Mouse (Mus musculus) brown adipose tissue, adult 24 weeks (tissue): ENCODE measurements around the gene Tbl1xr1. TPM values are rescaled to one million over a fixed set of nuclear protein-coding genes. Genes with fewer than 3 reads are reported as not detected.
A peak's percentile ranks its signal among the peaks of the same experiment; 100 is the strongest.

Experiments
- H3K27ac ChIP-seq: fragments of 200-500 bp; replicated peaks from 2 replicates; pipeline ENCODE4 v1.5.1; 2012; ENCODE audit warnings: low read depth, mild to moderate bottlenecking, low read length
- H3K4me1 ChIP-seq: fragments of 200-500 bp; 2 replicates; pipeline ENCODE4 v1.6.1; 2012; ENCODE audit warnings: low read length, mixed read lengths; ENCODE audit not compliant: control insufficient read depth, insufficient read depth, insufficient read length
- H3K4me3 ChIP-seq: fragments of 200-500 bp; 2 replicates; pipeline ENCODE4 v1.5.1; 2012; ENCODE audit warnings: low read depth, mild to moderate bottlenecking, low read length, moderate library complexity; ENCODE audit not compliant: insufficient read depth
- polyA plus RNA-seq: library from polyadenylated mRNA; stranded (reverse); fragments of >200 nt; gene quantifications from 2 replicates; pipeline ENCODE4 v1.2.4, GENCODE M21; 2012; ENCODE audit not compliant: missing spikeins, insufficient read depth, insufficient read length

Tbl1xr1 gene
- polyA plus RNA-seq, 1 experiment: 21.8 TPM

DNA sequence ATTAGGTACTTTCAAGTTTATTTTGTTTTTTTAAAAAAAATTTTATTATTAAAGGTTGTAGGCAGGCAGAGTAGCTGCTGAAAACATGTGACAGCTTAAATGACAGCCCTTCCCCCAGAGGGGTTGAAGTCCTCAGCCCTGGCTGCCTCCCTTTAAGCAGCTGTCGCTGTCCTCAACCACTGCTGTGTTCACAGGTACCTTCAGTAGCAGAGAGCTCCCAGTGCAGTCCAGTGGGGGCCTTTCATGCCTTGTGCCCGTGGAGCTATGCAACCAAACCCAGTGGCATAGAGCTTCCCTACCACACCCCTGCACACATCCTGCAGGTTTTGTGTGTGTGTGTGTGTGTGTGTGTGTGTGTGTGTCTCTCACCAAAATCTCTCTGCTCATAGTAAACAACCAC, 38.8 kb downstream of the Tbl1xr1 start:
- H3K27ac ChIP-seq: no peak overlapping the region
- H3K4me1 ChIP-seq: 0 out of 2 replicates have a peak, but pooled peaks cover 3% of the 10 kb centered on the region
- H3K4me3 ChIP-seq: no peak overlapping the region

- H3K4me1 ChIP-seq: peaks cover 4% of the 10 kb centered on the region; the same call in 1 of the 2 replicates
- no peak overlapping the region for H3K27ac ChIP-seq
- H3K4me3 ChIP-seq: no peak overlapping the region
Observed at GRCm38 (mm10) chr3:22115678-22116077, 39.2 kb downstream of the Tbl1xr1 start.

- Histone ChIP-seq H3K4me3 (no peak overlapping the region), H3K27ac (no peak overlapping the region), H3K4me1 (peaks cover 6% of the 10 kb centered on the region; the same call in 1 of the 2 replicates)
Observed at GRCm38 (mm10) chr3:22116188-22116587, 39.7 kb downstream of the Tbl1xr1 start.

- Histone ChIP-seq H3K27ac (peak overlapping the region; percentile 46), H3K4me1 (peaks cover 25% of the 10 kb centered on the region), H3K4me3 (no peak overlapping the region)
Observed at GRCm38 (mm10) chr3:22121741-22122140, 45.3 kb downstream of the Tbl1xr1 start.

DNA sequence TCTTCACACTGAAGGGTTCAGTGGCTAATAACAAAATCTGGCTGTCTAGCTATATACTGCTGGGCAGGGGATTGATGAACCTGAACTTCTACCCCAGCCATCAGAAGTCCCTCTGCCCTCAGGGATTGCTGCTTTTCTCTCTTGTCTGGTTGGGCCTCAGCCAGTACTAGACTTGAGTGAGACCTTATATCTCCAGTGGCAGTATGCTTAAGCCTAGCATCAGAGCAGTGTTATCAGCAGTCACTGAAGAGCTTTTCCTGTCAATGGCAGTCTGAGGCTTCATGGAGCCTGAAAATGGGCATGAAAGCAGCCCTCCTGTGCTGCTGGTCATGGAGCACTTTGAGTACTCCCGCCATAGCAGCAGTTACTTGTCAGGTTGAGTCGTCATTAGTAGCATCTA, 46.7 kb downstream of the Tbl1xr1 start:
- Histone ChIP-seq H3K4me3 (no peak overlapping the region), H3K27ac (no peak overlapping the region), H3K4me1 (peaks cover 25% of the 10 kb centered on the region)

- Histone ChIP-seq H3K4me1 (peaks cover 21% of the 10 kb centered on the region), H3K27ac (0 out of 2 replicates have a peak overlapping the region, but pooled peaks have one; percentile 12), H3K4me3 (no peak overlapping the region)
Observed at GRCm38 (mm10) chr3:22126251-22126826, 49.9 kb downstream of the Tbl1xr1 start.

DNA sequence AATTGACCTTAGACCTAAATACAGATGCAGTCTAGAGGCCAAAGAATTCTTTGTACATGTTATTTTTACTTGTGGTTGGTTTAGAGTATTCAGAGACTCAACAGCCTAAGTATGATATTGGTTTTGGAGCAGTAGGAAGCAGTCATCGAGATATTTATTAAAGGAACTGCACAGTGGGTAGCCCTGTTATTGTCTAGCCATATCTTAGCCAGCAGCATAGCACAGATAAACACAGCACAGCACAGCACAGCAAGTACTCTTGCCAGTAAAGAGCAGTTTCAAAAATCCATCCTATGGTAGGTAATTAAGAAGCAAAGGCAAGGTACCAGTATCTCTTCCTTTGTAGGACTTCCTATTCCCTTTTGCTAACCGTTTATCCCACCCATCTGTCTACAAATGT, 54.8 kb downstream of the Tbl1xr1 start:
- Histone ChIP-seq H3K4me1 (peaks cover 3% of the 10 kb centered on the region; the same call in 1 of the 2 replicates), H3K4me3 (no peak overlapping the region), H3K27ac (no peak overlapping the region)

DNA sequence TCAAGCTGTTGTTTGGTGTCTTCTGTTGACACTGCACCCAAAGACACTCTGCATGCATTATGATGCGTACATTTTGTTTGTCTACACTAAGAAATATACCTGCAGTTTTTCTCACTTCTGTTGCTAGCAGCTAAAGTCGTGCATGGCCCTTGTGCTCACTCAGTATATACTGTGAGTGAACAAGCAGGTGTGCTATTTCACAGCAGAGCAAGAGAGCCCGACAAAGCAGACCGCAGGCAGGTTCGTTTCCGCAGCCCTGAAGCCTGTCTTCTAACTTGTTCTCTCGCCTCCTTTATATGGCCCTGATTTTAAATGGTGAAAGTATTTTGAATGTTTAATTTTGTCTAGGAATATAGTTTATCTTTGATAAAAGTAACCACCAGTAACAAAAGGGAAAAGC, 57.2 kb downstream of the Tbl1xr1 start:
- no peak overlapping the region for H3K27ac ChIP-seq
- no peaks in the 10 kb centered on the region for H3K4me1 ChIP-seq

DNA sequence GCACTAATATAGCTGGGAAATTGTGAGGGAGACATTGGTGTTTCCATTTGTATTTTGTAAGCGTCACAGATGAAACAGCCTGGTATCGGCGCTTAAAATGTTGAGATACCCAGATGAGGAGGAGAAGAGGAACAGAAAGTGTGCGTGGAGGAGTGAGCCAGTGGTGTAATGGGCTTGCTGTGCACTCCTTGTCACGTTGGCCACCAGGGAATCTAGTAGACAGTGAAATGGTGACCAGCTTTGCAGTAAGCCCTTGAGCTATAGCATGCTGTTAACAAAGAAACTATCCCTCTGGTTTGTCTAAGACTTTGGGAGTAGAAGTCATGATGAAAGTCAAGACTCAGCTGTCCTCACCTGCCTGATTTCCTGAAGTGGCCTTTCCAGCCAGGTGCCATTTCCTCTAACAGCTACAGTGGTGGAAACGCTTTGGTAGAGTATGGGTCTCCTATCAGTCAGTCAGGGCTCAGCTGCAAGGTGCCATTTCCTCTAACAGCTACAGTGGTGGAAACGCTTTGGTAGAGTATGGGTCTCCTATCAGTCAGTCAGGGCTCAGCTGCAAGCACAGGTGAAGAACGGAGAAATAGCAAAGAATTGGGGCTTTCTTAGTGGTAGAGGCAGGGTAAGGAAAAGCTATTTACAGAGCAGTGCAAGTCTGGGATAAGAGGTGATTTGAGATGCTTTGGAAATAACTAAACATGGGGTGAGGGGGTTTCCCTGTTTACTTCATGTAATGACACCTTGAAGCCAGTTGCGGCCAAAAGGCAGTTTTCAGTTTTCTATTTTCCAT, 61.5 kb downstream of the Tbl1xr1 start:
- H3K4me3 ChIP-seq: no peak overlapping the region
- no peak overlapping the region for H3K27ac ChIP-seq
- H3K4me1 ChIP-seq: peaks cover 9% of the 10 kb centered on the region; the same call in 1 of the 2 replicates

More for the DNA sequence above, 57.2 kb downstream of the Tbl1xr1 start:
- H3K4me3 ChIP-seq: no peak overlapping the region

DNA sequence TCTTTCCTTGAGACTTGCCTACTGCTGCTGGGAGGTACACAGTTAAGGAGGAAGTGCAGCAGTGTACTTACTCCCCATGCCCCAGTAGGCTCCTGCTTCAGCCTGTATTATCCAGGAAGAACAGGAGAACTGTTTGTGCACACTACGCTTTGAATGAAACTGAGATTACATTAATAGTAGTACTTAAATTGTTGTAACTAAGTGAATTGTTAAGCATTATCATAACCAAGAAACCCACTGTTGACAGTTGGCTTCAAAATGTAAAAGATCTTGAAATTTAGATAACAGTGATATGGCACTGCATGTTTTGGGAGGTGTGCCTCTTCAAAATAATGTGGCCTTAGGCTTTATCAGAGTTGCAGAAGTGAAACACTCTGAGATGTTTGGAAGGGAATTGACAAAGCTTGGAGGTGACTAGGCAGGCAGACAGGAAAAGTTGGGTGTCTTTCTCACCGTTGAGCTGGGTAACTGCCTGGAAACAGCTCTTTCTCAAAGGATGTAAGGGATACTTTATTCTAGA, 62.2 kb downstream of the Tbl1xr1 start:
- Histone ChIP-seq H3K27ac (no peak overlapping the region), H3K4me1 (peaks cover 13% of the 10 kb centered on the region), H3K4me3 (no peak overlapping the region)

- H3K4me3 ChIP-seq: no peak overlapping the region
- no peak overlapping the region for H3K27ac ChIP-seq
- H3K4me1 ChIP-seq: peaks cover 13% of the 10 kb centered on the region
Observed at GRCm38 (mm10) chr3:22140111-22140658, 63.7 kb downstream of the Tbl1xr1 start.

GRCm38 (mm10) chr3:22141984-22142719, 65.7 kb downstream of the Tbl1xr1 start:
- Histone ChIP-seq H3K4me3 (no peak overlapping the region), H3K27ac (no peak overlapping the region), H3K4me1 (peaks cover 13% of the 10 kb centered on the region)

DNA sequence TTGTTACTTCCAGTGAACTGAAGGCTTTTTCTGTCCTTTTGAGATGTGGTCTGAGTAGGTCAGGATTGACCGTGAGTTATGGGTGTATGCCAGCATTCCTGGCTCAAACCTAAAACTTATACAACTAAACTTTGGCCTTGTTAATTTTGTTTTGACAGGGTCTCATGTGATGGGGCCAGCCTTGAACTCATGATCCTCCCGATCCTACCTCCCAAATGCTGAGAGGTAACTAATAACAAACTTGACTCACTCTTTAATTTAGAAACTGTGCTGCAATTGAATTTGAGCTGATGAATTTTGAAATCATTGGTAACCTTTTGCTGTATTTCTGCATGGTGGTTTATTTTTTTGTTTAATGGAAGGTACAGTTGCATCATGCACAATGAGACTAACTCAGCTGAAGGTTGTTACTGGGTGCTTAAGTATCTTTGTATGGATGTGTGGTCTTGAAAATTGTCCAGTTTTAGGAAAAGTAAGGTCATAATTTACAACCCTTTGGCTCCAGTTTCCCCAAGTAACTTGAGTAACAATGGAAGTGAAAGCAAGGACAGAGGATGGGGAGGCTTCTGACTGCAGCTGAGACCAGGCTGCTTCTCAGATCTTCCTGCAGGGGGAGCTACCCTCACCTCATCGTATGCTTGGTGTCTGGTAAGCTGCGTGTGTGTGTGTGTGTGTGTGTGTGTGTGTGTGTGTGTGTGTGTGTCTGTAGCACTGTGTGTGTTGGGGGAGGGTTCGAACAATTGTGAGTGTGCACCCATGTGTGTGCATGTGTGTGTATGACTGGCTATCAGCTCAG, 66.6 kb downstream of the Tbl1xr1 start:
- Histone ChIP-seq H3K4me3 (no peak overlapping the region), H3K27ac (0 out of 2 replicates have a peak overlapping the region, but pooled peaks have one; percentile 41), H3K4me1 (peaks cover 13% of the 10 kb centered on the region)

DNA sequence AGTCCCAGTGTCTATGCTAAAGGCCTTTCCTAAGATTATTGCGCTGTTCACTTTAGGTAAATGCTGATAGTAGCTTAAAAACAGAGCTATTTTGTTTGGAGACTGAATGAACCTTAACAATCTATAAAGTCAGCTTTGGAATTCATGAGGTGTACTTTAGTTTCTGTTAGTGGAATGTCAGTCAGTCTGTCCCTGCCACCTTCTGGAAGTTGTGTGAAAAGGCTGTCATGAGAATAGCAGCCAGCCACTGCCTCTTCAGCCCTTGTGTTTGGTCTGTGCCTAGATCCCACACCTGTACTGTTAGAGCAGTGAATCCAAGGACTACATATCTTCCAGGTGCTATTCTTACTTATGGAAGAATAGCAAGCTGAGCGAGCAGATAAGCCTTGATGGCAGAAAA, 67.8 kb downstream of the Tbl1xr1 start:
- H3K4me3 ChIP-seq: no peak overlapping the region
- H3K27ac ChIP-seq: no peak overlapping the region
- H3K4me1 ChIP-seq: peaks cover 13% of the 10 kb centered on the region
